Mouse (Mus musculus) myocyte (in vitro differentiated cells): ENCODE results near the gene Bhlhe23. TPM values are rescaled to one million over a fixed set of nuclear protein-coding genes. Genes with fewer than 3 reads are reported as not detected.

Source experiments
- H3K27me3 ChIP-seq: one replicate; pipeline ENCODE4 v1.6.1; 2011; ENCODE audit not compliant: control insufficient read depth, insufficient read depth, insufficient read length
- H3K36me3 ChIP-seq: one replicate; pipeline ENCODE4 v1.6.1; 2011; ENCODE audit not compliant: control insufficient read depth, insufficient read depth
- H3K4me2 ChIP-seq: one replicate; pipeline ENCODE4 v1.6.1; 2011; ENCODE audit warnings: low read depth, control low read depth
- H3K4me3 ChIP-seq: one replicate; pipeline ENCODE4 v1.5.1; 2011; ENCODE audit warnings: mild to moderate bottlenecking, control low read depth, moderate library complexity
- H3K79me2 ChIP-seq: one replicate; pipeline ENCODE4 v1.6.1; 2011; ENCODE audit not compliant: control insufficient read depth, insufficient read depth
- H3ac ChIP-seq: one replicate; pipeline ENCODE4 v1.6.1; 2011; ENCODE audit not compliant: control insufficient read depth, insufficient read length
- MYOD1 ChIP-seq, 3 experiments: IDR thresholded peaks; one replicate each; pipeline ENCODE4 v1.6.1; 2011; ENCODE audit warnings: control low read depth in 2 of 3, low read depth in 2 of 3, mild to moderate bottlenecking in 2 of 3, moderate library complexity in 1 of 3; ENCODE audit not compliant: insufficient read length in 2 of 3, control insufficient read depth in 1 of 3
- POLR2AphosphoS2 ChIP-seq: IDR thresholded peaks from one replicate; pipeline ENCODE4 v1.6.1; 2011; ENCODE audit warnings: low read depth, control low read depth; ENCODE audit not compliant: insufficient read length
- SRF ChIP-seq: IDR thresholded peaks from one replicate; pipeline ENCODE4 v1.6.1; 2011; ENCODE audit warnings: low read depth; ENCODE audit not compliant: control insufficient read depth, insufficient read length
- TCF12 ChIP-seq: IDR thresholded peaks from one replicate; pipeline ENCODE4 v1.6.1; 2011; ENCODE audit warnings: mild to moderate bottlenecking, control low read depth; ENCODE audit not compliant: poor library complexity, insufficient read depth, severe bottlenecking
- polyA plus RNA-seq: library from polyadenylated mRNA; unstranded; fragments of >200 nt; fragmentation: generic; extraction: Trizol; gene quantifications from one replicate; pipeline ENCODE4 v1.2.1, GENCODE M21; 2012; ENCODE audit warnings: missing spikeins

Bhlhe23 gene
- polyA plus RNA-seq, 1 experiment, result not detected

DNA sequence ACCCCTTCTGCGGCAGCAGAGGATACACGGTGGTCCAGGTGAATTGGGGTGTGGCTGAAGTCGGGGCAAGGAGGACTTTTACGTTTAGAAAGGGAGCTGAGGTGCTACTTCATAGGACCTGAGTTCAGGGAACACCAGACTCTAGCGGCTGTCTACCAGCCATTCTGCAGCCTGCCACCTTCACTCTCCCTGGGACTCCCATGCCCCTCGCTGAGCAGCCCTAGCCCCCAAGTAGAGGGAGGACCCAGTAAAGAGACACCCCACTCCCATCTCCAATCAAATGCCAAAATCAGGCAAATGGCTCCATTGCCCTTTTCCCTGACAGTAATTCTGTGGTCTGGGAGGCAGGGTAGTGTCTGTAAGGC lies 51.3 kb downstream of the Bhlhe23 start:
- H3ac ChIP-seq, result no peak overlapping the region
- TF ChIP-seq TCF12, result no peak
- no peaks in the 10 kb centered on the region for H3K27me3 ChIP-seq
- peaks cover 27% of the 10 kb centered on the region for H3K36me3 ChIP-seq
- H3K4me3 ChIP-seq, result no peak overlapping the region
- peak overlapping the region; percentile 38 for H3K4me2 ChIP-seq
- no peaks in the 10 kb centered on the region for H3K79me2 ChIP-seq

DNA sequence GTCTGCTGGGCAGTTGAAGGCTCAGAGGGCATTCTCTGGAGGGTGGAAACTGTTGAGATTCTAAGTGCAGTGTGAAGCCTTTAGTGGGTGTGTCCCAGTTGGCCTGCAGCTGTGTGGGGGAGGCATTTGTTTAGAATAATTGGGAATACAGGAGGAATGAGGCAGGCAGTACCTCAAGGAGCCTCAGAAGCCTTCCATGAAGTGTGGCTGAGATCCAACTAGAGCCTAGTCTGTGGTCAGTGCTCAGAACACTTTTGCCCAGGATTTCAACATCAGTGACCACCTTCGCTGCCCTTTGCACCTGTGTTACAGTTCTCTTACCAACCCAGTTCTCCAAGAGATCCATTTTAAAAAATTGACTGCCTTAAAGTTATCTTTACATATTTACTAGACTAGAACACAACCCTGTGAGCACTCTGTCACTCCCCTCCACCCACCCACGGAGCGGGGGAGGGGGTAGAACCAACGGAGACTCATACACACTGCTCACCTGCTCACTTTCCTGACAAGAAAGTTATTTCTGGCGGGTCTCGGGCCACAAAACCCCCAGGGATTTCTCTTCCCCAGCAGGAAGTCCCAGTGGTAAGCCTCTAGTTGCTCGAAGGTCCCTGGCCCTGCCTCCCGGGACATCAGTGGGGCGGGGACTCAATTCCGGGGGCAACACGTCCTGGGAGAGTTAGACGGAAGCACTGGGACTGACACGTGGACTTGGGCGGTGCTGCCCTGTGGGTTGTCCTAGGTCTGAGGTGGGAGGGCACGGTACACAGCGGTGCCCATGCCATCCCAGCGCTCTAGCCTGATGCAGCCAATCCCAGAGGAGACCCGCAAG lies 51.9 kb downstream of the Bhlhe23 start, which contains the start of gene Slc17a9:
TSS of gene Slc17a9 (plus strand) at position 679 of the 829 bp plus-strand sequence.
- no peak within 1 kb of the TSS for H3ac ChIP-seq
- no peaks in the 10 kb centered on the region for H3K79me2 ChIP-seq
- TF ChIP-seq SRF (no peak), MYOD1 (IDR thresholded peaks at IDR 0.05; ENCODE audit: control insufficient read depth in 1 of 3, insufficient read length in 2 of 3, low read depth in 2 of 3) (no peak), POLR2AphosphoS2 (peak; percentile 95)
- H3K27me3 ChIP-seq, result no peaks in the 10 kb centered on the region
- H3K36me3 ChIP-seq, result peaks cover 33% of the 10 kb centered on the region
- no peak within 1 kb of the TSS for H3K4me3 ChIP-seq
- H3K4me2 ChIP-seq, result peak within 1 kb of the TSS; percentile 38

Other genes starting within 250 kb of the Bhlhe23 start
- 17.9 TPM for gene Mrgbp, start 195.6 kb downstream of the Bhlhe23 start, polyA plus RNA-seq
- gene Ogfr, start 187.7 kb downstream of the Bhlhe23 start, polyA plus RNA-seq, result 81.8 TPM
- gene Col9a3, start 179.1 kb downstream of the Bhlhe23 start, polyA plus RNA-seq, result 0.22 TPM
- gene Tcfl5, start 134.2 kb downstream of the Bhlhe23 start, polyA plus RNA-seq, result not detected
- 9.3 TPM for gene Dido1, start 66.9 kb downstream of the Bhlhe23 start, polyA plus RNA-seq
- gene Gid8, start 66.8 kb downstream of the Bhlhe23 start, polyA plus RNA-seq, result 44.9 TPM
- gene Slc17a9, start 51.6 kb downstream of the Bhlhe23 start, polyA plus RNA-seq, result 0.22 TPM
- 34.5 TPM for gene Ythdf1, start 144.0 kb upstream of the Bhlhe23 start, polyA plus RNA-seq
- gene Birc7, start 152.1 kb upstream of the Bhlhe23 start, polyA plus RNA-seq, result not detected
- not detected for gene Nkain4, start 177.8 kb upstream of the Bhlhe23 start, polyA plus RNA-seq
- gene Arfgap1, start 190.3 kb upstream of the Bhlhe23 start, polyA plus RNA-seq, result 55.4 TPM
- gene Col20a1, start 209.6 kb upstream of the Bhlhe23 start, polyA plus RNA-seq, result 0.24 TPM